Mouse (Mus musculus) spleen, adult 2 months (tissue): ENCODE results near the gene Pias4. TPM values are rescaled to one million over a fixed set of nuclear protein-coding genes. Genes with fewer than 3 reads are reported as not detected.

ENCODE experiments used
- DNase-seq, 2 experiments: peaks; one replicate each; pipeline versions ENCODE4 v3.0.0 to v3.0.0-alpha.2; 2012 to 2021; ENCODE audit warnings: low spot score in 2 of 2, low read depth in 1 of 2
- H3K27ac ChIP-seq: fragments of 200-500 bp; 2 replicates; pipeline ENCODE4 v1.5.1; 2012; ENCODE audit warnings: low read length, inconsistent platforms; ENCODE audit not compliant: insufficient read depth
- H3K27me3 ChIP-seq: fragments of 200-500 bp; 2 replicates; pipeline ENCODE4 v1.6.1; 2012; ENCODE audit warnings: mild to moderate bottlenecking, moderate library complexity, low read length, inconsistent platforms; ENCODE audit not compliant: control insufficient read depth, insufficient read depth
- H3K36me3 ChIP-seq: fragments of 200-500 bp; 2 replicates; pipeline ENCODE4 v1.6.1; 2012; ENCODE audit warnings: mild to moderate bottlenecking, low read length, inconsistent platforms; ENCODE audit not compliant: control insufficient read depth, insufficient read depth
- H3K4me1 ChIP-seq: fragments of 200-500 bp; 2 replicates; pipeline ENCODE4 v1.6.1; 2011; ENCODE audit warnings: inconsistent platforms; ENCODE audit not compliant: control insufficient read depth, insufficient read depth, insufficient read length
- H3K4me3 ChIP-seq: fragments of 200-500 bp; 2 replicates; pipeline ENCODE4 v1.5.1; 2011; ENCODE audit warnings: mild to moderate bottlenecking, inconsistent platforms; ENCODE audit not compliant: insufficient read depth, insufficient read length; ENCODE audit errors: extremely low read depth
- CTCF ChIP-seq: fragments of 200-500 bp; IDR thresholded peaks from 2 replicates; pipeline ENCODE4 v1.5.1; 2011; ENCODE audit warnings: mild to moderate bottlenecking, inconsistent platforms; ENCODE audit not compliant: insufficient read depth, insufficient read length, insufficient replicate concordance; ENCODE audit errors: extremely low read depth
- POLR2A ChIP-seq: fragments of 200-500 bp; IDR thresholded peaks from 2 replicates; pipeline ENCODE4 v1.6.1; 2011; ENCODE audit warnings: low read depth, low read length, inconsistent platforms
- WGBS: fragments of 180-500 bp; shearing (Covaris S2); methylation state at CpG from one replicate; pipeline ENCODE4 v1.1.7; 2018; 5-methylcytosine and 5-hydroxymethylcytosine counted together
- polyA plus RNA-seq: library from polyadenylated mRNA; depleted of rRNA; stranded (reverse); fragments of >200 nt; gene quantifications from 2 replicates; pipeline ENCODE4 v1.2.3, GENCODE M21; 2012

The Pias4 gene
- polyA plus RNA-seq, 1 experiment = 36.1 TPM

DNA sequence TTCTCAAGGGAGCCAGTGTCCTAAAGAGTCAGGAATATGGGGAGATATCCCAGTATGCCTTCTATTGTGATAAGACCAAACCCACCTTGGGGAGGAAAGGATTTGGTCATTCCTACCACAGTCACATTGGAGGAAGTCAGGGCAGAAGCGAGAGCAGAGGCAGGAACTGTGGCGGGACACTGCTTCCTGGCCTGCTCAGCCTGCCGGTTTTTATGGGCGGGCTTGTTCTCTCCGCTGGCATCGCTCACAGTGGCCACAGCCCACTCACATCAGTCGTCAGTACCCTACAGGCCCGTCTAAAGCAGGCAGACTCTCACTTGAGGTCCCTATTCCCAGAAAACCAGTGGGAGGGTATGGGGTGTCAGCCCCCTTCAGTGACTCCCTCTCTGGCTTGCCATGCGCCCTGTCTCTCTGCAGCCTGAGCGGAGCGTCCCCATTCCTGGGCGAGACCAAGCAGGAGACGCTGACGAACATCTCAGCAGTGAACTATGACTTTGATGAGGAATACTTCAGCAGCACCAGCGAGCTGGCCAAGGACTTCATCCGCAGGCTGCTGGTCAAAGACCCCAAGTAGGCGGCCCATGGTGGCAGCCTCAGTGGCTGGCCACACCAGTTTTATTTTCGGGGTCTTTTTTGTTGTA lies 23.7 kb upstream of the Pias4 start:
- peaks cover 19% of the 10 kb centered on the region for H3K4me1 ChIP-seq
- H3K4me3 ChIP-seq = no peak overlapping the region
- H3K27ac ChIP-seq = no peak overlapping the region
- 57% methylated on average over 18 of the region's 18 CpGs for WGBS
- H3K36me3 ChIP-seq = peaks cover 17% of the 10 kb centered on the region
- TF ChIP-seq POLR2A (no peak), CTCF (no peak)
- DNase-seq = no peak
- no peaks in the 10 kb centered on the region for H3K27me3 ChIP-seq

DNA sequence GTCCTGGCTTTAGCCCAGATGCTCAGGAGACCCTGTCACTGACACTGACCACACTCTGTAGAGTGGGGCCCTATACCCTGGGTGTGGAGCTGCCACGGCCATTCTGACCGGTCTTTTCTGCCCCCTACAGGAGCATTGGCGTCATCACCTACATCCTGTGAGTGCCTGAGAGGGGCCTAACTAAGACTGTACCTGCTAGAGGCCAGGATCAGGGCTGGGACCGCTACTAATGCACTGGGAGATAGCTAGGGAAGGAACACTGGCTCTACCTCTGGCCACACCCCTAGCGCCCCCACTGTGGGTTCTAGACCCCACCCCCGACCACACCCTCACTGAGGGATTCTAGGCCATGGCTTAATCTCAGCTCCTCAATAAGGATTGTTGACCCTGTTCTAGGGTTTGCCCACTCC lies 23.2 kb upstream of the Pias4 start:
- TF ChIP-seq POLR2A (no peak), CTCF (no peak)
- peaks cover 17% of the 10 kb centered on the region for H3K36me3 ChIP-seq
- 55% methylated on average over 6 of the region's 6 CpGs for WGBS
- H3K27ac ChIP-seq = no peak overlapping the region
- H3K27me3 ChIP-seq = no peaks in the 10 kb centered on the region
- H3K4me1 ChIP-seq = peaks cover 19% of the 10 kb centered on the region
- H3K4me3 ChIP-seq = no peak overlapping the region
- DNase-seq = no peak

DNA sequence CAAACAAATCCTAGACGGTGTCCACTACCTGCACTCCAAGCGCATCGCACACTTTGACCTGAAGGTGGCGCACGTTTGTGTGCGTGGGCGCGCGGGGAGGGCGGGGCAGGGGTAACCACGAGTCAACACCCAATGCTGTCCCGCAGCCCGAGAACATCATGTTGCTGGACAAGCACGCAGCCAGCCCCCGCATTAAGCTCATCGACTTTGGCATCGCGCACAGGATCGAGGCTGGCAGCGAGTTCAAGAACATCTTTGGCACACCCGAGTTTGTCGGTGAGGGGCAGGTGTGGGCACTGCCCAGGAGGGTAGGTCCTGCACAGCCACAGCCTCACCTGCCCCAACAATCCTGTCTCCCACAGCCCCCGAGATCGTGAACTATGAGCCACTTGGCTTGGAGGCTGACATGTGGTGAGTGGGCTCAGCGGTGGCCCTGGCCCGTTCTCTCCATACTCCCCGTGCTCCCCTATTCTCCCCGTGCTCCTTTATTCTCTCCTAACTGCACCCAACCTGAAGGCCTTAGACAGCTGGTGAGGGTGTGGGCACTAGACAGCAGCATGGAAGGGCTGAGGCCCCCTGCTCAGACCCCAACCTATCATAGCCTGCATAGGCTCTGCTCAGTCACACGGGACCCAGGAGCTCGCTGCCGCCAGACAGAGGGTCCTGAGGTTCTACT lies 22.7 kb upstream of the Pias4 start:
- Histone ChIP-seq H3K4me3 (no peak overlapping the region), H3K36me3 (peaks cover 17% of the 10 kb centered on the region), H3K4me1 (peaks cover 19% of the 10 kb centered on the region), H3K27me3 (no peaks in the 10 kb centered on the region), H3K27ac (no peak overlapping the region)
- TF ChIP-seq CTCF = peak; percentile 16; the same call in 1 of the 2 replicates
- TF ChIP-seq POLR2A = no peak
- DNase-seq = no peak
- WGBS = 83% methylated on average over 31 of the region's 31 CpGs

DNA sequence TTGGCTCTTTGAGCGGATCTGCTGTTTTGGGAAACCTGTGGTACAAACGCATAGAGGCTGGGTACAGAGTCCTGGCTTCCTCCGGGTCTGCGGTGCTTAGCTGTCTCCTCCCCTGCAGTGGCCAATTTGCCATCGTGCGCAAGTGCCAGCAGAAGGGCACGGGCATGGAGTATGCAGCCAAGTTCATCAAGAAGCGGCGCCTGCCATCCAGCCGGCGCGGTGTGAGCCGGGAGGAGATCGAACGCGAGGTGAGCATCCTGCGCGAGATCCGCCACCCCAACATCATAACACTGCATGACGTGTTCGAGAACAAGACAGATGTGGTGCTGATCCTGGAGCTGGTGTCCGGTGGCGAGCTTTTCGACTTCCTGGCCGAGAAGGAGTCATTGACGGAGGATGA lies 22.1 kb upstream of the Pias4 start:
- Histone ChIP-seq H3K27ac (no peak overlapping the region), H3K4me3 (no peak overlapping the region), H3K4me1 (peaks cover 19% of the 10 kb centered on the region), H3K27me3 (no peaks in the 10 kb centered on the region), H3K36me3 (peaks cover 17% of the 10 kb centered on the region)
- no peak for DNase-seq
- WGBS = 96% methylated on average over 26 of the region's 26 CpGs
- no peak for TF ChIP-seq POLR2A
- TF ChIP-seq CTCF = no peak

DNA sequence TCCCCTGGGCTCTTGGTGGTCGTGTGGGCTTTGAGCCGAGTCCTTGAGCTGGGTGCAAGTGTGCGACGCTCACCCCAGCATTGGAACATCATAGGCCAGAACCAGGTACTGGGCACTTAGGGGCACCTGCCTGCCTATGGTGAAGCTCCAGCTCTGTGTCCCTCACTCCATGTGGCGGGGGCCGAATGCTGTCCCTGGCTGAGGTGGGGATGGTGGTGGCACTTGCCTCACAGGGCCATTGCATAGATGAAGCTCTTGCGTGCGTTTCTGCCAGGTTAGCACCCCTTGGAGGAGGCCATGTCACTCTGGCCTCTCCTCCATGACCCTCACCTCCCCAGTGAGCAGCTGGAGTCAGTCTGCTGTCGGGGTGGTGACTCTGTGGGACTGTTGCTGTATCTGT lies 19.4 kb upstream of the Pias4 start:
- peaks cover 11% of the 10 kb centered on the region for H3K4me1 ChIP-seq
- 91% methylated on average over 9 of the region's 9 CpGs for WGBS
- no peak overlapping the region for H3K4me3 ChIP-seq
- TF ChIP-seq POLR2A (no peak), CTCF (no peak)
- peaks cover 23% of the 10 kb centered on the region for H3K36me3 ChIP-seq
- no peak overlapping the region for H3K27ac ChIP-seq
- DNase-seq = no peak
- H3K27me3 ChIP-seq = no peaks in the 10 kb centered on the region

DNA sequence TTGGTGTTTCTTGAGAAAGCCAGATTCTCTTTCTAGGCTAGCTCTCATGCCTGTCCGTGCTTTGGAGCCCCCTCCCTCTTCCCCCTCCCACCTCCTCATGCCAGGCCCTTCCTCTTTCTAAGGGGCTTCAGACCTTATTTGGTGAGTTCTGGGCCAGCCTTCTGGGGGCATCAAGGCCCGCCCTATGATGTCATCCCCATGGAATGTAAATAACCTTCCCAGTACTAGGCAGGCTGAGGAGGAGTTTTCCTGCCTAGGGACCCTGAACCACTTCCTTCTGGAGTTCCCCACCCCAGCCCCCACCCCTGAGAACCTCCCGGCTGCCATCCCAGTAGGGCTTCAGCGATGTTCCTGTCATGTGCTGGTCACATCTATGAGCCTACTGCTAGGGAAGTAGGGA lies 17.0 kb upstream of the Pias4 start:
- DNase-seq = no peak
- 83% methylated on average over 4 of the region's 4 CpGs for WGBS
- Histone ChIP-seq H3K36me3 (peaks cover 36% of the 10 kb centered on the region), H3K4me1 (peaks cover 7% of the 10 kb centered on the region; the same call in 1 of the 2 replicates), H3K4me3 (no peak overlapping the region), H3K27me3 (no peaks in the 10 kb centered on the region), H3K27ac (0 out of 2 replicates have a peak overlapping the region, but pooled peaks have one; percentile 3)
- TF ChIP-seq POLR2A (no peak), CTCF (no peak)

DNA sequence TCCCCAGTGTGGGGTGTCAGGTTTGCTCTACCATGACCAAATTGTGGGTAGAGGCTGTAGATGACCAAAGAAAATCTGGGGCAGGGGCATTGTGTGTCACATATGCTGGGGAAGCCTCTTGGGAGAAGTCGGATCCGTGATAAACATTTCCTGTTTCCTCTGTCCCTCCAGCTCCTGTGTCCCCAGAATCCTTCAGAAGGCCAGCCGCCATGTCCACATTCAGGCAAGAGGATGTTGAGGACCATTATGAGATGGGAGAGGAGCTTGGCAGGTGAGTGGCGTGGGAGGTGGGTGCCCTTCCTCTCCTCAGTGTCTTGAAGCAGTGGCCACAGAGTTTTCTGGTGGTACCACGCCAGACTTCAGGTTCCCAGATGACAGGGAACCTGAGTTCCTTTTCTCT lies 16.1 kb upstream of the Pias4 start, which contains the start of gene 4930442H23Rik:
TSS of gene 4930442H23Rik (minus strand) at position 45 of the 400 bp plus-strand sequence.
- Histone ChIP-seq H3K4me1 (peaks cover 7% of the 10 kb centered on the region; the same call in 1 of the 2 replicates), H3K36me3 (peaks cover 45% of the 10 kb centered on the region), H3K27ac (peak within 1 kb of the TSS; percentile 93), H3K4me3 (peak within 1 kb of the TSS; percentile 85), H3K27me3 (no peaks in the 10 kb centered on the region)
- 70% methylated on average over 5 of the region's 5 CpGs for WGBS
- TF ChIP-seq POLR2A = no peak
- TF ChIP-seq CTCF = no peak
- DNase-seq = no peak
